Mouse (Mus musculus): ENCODE results near the gene Frmpd2. TPM values are rescaled to one million over a fixed set of nuclear protein-coding genes. Genes with fewer than 3 reads are reported as not detected.

Frmpd2 gene
- polyA plus RNA-seq, 1 experiment from 2014 or later = 0.03 TPM

- H3K27me3 ChIP-seq = peaks cover 38% of the 10 kb centered on the region
- TF ChIP-seq CTCF (IDR thresholded peaks at IDR 0.05) = no peak
- CTCF ChIA-PET = interaction anchor here (1.4 kb wide), 1 partner anchor 8 kb away, joined by 3 read pairs; no protein-coding TSS in a partner anchor
- POLR2A ChIA-PET = no interaction called here
- ATAC-seq (no peak), DNase-seq (ENCODE audit: low read depth, low spot score) (no peak)
- in situ Hi-C loops (cut with MboI; ENCODE audit: low pct_unique_long_range_greater_than_20kb) = no loop called here
Observed at GRCm38 (mm10) chr14:33607431-33607830, 135.9 kb downstream of the Frmpd2 start.

Other genes with a start within 250 kb of the Frmpd2 start
- 31.9 TPM for gene Mapk8, start 24.5 kb upstream of the Frmpd2 start, polyA plus RNA-seq (2021)
- not detected for gene Ptpn20, start 117.5 kb downstream of the Frmpd2 start, polyA plus RNA-seq (2021)